Mouse (Mus musculus) neutrophil, adult 5-6 weeks (primary cell): ENCODE data around the gene Ldhal6b. TPM values are rescaled to one million over a fixed set of nuclear protein-coding genes. Genes with fewer than 3 reads are reported as not detected.
"Not testable (repeated sequence)": the region's sequence is repeated elsewhere in the genome, so short reads cannot be mapped to it uniquely, and the experiment has no call there.

Experiments used
- ATAC-seq: fragments of 151-379, 151-347 bp; 2 replicates; pipeline ENCODE4 v1.8.0; 2017; ENCODE audit warnings: mild to moderate bottlenecking, moderate TSS enrichment; ENCODE audit not compliant: insufficient number of reproducible peaks, poor library complexity, low FRiP score, severe bottlenecking; ENCODE audit errors: extremely low read depth
- total RNA-seq: library from RNA; stranded (forward); fragments of 200-1000 nt; gene quantifications from 2 replicates; pipeline ENCODE4 v1.2.3, GENCODE M21; 2017

Ldhal6b gene
- total RNA-seq = 1.5 and 3.0 TPM in 2 replicates

DNA sequence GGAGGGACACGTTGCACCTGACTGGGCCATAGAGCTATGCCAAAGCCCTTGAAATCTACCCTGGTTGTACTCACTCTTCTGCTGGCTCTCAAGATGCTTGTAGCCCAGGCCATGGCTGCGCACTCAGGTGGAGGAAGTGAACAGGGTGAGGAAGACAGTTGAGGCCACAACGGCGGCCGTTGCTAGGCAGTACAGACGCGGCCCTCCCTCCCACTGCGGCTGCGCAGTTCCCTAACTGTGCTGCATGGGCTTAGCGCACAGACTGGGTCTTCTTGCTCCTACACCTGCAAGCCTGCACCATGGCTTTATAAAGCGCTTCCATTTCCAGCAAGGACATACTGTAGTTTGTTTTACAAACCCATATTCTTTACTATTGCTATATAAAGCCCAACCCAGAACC lies at the start of gene Ldhal6b:
Gene Ldhal6b, minus strand, starts transcription at position 223 of the 400 bp plus-strand sequence.
- ATAC-seq = no peak

DNA sequence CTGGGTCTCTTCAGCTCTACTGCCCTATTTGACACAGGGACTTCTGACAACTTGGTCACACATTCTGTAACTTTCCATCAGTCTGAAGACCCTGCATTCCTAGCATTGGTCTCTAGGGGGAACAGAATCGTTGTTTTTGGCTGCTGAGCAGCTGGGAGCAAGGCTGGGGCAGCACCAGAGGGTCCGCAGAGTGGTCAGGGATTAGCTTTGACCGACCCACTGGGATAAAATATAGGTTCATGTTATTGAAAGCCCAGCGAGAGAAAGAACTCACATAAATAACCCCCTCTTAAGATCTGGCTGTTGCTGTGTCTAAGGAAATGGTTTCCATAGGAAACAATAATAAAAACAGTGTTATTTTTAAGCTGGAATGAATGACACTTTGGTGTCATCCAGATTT lies 48.6 kb upstream of the Ldhal6b start:
- ATAC-seq = no peak

DNA sequence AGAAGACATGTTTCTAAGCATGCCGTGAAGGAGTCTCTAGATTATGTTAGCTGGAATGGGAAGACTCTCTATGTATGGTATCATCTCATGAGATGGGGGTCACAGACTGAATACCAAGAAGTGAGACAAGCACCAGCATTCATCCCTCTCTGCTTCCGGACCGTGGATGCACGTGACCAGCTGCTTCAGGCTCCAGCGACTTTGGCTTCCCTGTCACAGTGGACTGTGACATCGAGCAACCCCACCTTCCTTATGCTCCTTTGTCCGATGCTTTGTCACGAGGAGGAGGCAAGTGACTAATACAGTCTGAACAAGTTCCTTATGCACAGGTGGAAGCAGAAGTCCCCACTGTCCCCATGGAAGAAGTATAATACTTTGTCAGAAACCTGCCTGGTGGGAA lies 48.2 kb upstream of the Ldhal6b start:
- no peak for ATAC-seq

DNA sequence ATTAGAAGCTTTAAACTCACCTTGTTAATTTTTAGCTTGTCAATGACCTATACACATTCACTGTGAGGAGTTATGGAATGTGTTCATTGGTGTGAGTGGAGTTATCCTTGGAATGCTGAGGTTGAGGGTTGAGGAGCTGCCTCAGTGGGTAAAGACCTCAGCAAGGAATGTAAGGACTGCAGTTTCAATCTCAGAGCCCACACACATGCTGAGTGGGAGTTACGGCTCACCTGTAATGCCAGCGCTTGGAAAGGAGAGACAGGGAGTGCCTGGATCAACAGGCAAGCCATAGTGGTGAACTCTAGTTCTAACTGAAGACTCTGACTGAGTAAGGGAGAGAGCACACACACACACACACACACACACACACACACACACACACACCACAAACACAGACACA lies 45.3 kb upstream of the Ldhal6b start:
- no peak for ATAC-seq

DNA sequence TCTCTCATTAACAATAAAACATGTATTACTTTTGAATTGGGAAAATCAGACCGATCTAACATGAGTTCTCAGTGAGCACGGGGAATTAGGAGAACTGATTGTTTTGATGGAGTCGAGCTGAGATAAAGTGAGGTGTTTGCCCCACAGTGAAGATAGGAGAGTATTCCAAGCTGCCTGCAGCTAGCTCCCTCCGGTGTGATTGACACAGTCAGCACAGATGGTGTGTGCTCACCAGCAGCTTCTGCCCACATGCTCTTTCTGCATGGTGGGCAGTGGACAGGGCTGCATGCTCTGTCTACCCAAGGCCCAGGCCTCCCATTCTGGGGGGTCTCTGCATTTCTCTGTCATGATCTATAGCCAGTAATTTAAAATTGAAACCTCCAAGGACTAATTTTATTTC lies 35.1 kb upstream of the Ldhal6b start:
- no peak for ATAC-seq

DNA sequence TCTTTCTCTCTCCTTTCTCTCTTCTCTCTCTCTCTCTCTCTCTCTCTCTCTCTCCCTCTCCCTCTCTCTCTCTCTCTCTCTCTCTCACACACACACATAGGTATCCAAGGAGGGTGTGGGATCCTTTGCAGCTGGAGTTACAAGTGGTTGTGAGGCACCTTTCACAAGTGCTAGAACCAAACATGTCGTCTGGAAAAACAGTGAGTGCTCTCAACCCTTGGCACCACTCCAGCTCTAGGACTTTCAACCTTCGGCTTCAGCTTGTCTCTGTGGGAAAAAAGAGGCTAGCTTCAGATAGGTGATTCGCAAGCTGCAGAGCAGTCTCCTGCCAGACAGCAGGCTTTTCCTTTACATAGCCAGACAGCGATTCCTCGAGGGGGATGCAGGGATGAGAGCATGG lies 25.2 kb upstream of the Ldhal6b start:
- ATAC-seq = no peak

DNA sequence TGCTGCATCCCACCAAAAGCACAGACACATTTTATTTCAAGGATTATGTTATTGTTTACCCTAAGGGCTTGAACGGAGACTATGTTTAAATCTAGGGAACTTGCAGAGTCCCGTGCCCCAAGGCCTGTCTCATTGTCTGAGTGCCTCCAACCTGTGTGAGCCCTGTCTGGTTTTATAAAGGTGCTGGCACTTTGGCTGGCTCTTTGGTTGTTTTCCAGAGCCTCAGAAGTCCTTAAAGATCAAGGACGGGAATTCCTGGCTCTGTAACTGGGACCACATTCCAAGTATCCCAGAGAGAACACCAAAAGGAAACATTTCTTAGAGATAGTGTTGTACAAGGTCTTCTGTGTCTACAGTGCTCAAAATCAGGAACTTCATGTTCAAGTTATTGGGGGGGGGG lies 24.7 kb upstream of the Ldhal6b start:
- ATAC-seq = no peak

DNA sequence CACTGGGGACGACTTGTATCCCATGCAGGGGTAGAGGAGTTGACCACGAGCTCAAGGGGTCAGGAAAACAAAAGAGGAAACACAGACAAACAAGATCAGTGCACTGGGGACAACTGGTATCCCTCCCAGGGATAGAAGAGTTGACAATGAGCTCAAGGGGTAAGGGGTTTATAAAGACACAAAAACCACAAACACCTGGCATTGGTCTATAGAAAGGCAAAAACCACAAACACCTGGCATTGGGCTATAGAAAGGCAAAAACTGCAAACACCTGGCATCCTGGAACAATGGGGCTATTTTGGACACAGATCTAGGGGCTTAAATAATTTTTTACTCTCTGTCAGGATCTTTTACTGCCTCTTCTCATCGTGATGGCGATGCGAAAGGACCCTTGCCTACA lies 23.8 kb upstream of the Ldhal6b start:
- not testable (repeated sequence) for ATAC-seq

DNA sequence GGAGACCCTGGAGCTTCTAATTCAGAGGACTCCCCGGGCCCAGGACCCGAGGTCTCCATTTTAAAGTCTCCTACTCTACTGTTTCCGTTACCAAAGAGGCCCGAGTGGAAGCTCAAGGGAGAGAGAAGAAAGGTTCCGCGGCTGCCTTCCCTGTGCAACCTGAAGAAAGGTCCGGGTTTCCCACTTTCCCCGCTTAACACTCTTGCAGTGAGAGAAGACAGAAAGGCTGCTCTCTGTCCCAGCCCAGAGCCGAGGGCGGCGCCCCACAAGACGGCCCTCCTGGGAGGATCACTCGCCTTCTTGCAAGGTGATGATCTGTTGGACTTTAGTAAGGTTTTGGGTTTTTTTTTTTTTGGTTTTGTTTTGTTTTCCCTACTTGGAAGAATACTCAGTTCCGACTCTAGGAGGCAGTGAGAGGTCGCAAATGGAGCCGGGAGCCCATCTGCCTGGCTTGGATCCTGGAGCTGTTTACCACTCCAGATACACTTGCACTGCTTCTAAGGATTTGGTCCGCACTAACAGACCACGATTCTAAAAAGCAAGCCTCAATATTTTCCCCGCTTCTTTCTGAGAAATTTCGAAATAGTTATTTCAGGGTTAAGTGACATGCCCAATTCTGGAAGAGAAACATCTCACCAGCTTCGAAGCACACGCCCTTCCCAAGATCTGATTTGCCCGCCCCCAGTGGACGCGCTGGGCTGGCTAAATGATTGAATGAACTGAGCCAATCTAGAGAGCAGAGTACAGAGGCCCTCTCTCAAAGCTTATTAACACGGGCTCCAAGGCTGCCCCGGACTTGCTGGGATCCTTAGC lies 21.8 kb upstream of the Ldhal6b start, which contains the start of gene Tmem242:
Gene Tmem242, minus strand, starts transcription at position 101 of the 813 bp plus-strand sequence.
- peak; percentile 83 for ATAC-seq

DNA sequence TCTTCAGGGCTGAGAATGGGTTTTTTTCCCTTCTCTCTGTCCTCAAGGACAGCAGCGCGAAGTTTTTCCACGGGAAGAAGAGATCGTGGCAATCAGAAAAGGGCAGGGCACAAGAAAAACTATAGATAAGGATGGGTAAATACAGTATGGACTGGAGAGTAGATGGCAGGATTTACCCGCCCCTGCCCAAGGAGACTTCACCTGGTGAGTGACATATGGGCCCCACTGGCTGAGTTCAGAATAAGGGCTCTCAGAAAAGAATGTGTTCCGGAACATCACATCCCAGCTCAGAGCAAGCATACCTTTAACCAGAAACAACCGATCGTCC lies 21.2 kb upstream of the Ldhal6b start:
- ATAC-seq = 0 out of 2 replicates have a peak, but pooled peaks have one; percentile 11

DNA sequence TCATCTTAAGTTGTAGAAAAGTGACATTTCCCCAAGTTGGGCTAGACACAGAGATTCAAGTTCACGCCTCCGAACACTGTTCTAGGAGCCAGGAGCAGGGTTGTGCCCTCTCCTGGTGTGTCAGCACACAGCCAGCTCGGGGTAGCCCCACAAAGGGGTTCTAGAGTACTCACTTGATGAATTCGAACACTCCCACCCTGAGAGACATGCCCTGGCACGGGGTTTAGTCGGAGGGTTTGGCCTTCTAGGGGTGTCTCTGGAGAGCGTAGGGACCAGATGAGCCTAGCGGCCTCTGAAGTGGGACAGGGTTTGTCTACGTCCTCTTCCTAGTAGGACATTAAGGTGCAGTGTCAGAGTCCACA lies 11.2 kb upstream of the Ldhal6b start:
- no peak for ATAC-seq

DNA sequence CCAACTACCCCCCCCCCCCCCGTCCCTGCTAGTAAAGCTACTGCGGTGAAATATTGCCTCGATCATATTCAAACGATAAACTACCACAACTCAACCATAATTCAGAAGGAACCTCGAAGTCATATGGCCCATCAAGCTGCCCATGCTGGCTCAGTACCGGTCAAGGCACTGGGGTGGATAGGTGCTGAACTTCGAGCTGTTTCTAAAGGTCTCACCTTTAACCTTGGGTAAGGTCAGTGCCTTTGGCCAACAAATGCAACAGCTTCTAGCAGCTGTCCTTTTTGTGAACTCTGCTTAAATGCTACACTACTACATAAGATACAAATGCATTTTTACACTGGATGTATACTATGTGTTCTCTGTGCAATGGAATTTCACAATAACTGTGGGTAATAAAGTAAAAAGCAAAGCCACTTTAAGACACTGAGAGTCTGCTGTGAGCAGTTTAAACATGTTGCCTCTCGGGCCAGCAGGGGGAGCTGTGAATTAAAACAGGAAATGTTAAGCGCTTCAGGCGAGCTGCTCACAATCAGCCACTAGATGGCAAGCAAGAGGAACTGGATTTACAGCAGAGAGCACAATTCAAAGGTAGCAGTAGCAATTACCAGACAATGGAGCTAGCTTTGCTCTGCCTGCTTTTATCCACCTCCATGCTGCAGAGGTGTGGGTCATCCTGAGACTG lies 10.7 kb upstream of the Ldhal6b start:
- ATAC-seq = peak; percentile 97

DNA sequence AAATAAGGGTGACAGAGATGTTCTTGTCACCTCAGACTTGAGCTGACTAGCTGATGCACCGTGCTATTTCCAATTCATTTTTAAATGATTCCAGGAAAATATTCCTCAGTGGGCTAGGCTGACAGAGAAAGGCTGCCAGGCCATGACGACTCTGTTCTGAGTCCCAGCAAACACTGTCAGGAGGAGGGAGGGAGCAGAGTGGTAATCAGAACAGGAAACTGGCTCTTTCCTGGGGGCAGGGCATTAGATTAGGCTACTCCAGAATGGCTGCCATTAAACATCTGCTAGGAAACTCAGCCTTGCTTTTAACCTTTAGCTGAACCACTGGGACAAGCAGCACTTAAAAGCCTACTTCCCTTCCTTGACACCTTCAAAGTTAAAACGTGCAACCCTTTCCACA lies 6.6 kb upstream of the Ldhal6b start:
- no peak for ATAC-seq

DNA sequence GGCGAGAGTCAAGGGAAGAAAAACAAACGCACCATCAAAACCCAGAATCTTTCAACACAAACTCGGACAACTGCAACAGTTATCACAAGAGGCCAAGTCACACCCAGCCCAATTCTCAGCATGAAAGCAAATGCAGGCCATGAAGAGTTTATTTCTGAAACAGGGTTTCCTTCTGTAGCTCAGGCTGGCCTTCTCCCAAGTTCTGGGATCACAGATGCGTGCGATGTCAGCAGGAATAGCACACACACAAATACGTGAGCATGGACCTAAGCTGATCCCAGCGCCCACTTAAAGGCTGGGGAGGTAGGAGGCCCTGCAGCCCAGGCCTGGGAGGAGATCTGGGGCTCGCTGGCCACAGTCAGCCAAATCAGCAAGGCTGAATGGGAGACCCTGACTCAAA lies 5.6 kb upstream of the Ldhal6b start:
- no peak for ATAC-seq

DNA sequence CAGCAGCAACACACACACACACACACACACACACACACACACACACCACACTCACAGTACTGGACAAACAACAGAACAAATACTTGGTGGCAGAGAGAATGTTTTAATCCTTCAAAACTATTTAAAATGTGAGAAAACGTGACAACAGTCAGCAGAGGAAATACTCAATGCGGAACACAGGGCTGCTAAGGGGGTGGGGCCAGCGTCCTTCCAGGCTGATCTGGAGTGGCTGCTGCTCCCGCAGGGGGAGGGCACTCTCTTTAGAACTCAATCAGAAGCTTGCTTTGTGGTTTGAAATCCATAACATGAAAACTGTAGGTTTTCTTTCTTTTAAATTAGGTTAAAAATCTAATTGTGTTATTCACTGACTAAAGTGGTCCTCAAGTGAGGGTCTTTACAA lies 3.3 kb upstream of the Ldhal6b start:
- ATAC-seq = no peak

DNA sequence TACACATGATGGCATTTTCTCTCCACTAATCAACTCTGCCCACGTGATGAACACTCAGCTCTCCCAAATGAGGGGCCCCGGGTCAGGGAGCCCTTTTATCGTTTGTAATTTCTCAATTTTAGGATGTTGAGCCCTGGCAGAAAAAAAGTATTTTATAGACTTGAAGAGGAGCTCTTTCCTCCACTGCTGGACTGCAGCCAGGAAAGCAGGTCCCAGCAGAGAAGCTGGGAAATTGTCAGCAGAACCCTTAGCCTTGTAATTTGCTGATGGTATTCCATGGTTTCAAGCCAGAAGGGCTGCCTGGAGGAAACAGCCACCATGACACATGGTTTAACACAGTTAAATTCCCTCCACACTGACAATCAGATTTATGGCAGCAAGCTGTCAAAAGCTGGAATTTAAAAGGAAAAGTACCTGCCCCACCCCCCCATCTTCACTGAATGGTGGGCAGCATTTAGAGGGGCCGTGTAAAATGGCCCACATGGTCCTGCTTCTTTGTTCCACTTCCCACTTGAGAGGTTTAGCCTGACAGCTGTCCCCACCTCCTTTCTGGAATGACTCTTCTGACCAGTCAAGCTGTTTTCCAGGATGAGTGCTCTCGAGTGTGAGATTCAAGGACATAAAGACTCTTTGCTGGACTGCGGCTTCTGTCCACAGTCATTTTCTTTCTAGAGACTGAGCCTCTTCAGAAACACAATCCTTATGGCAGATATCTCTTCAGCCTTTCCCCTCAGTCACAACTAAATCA lies 1.4 kb upstream of the Ldhal6b start:
- ATAC-seq = no peak

DNA sequence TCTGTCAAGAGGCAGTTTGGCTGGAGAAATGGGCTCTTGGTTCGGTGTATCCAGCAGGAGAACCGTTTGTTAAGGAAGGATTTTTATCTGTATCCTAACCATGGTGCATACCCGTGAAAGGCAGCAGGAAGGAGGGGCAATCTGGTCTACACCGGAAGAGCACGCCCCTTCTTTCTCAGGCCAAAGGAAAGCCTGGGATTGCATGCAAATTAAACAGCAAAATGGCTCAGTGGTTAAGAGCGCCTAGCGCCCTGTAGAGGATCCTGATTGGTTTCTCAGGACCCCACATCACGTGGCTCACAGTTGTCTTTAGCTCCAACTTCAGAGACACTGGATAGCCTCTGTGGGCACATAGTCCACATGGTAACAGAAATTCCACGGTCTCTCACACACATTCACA lies 489 bp upstream of the Ldhal6b start:
- no peak for ATAC-seq

DNA sequence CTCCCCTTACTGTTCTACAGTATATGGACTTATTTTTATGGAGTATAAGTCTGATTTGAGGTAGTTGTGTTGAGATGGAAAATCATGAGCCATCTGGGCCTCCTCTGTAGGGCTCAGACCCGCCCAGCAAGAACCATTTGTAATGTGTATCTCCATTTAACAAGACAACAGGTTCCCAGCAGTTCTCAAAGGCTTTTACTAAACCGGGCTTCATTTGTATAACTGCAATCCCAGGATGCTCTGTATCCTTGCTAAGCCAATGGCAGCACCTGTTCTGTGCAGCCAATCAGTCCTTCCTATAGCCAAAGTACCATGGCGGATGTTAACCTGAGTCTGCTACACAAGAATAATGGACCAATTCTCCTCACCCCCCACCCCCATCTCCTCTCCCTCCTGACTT lies 2.0 kb downstream of the Ldhal6b start:
- no peak for ATAC-seq

DNA sequence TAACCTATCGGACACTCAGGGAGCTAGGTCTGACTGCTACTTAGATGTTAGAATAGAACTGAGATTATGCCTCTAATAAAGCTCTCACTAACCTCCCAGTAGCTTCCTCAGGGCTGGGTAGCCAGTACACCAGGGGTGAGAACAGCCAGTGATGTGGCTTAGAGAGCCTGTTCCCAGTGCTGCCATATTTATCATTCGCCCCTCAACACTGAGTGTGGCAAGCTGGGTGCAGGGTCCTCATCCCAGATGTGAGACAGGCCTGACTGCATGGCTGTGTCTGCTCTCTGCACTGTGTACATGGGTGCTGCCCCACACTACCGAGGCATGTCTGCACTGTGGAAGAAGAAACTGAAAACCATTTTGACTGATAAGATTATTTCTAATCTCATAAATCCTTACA lies 4.5 kb downstream of the Ldhal6b start:
- ATAC-seq = no peak

DNA sequence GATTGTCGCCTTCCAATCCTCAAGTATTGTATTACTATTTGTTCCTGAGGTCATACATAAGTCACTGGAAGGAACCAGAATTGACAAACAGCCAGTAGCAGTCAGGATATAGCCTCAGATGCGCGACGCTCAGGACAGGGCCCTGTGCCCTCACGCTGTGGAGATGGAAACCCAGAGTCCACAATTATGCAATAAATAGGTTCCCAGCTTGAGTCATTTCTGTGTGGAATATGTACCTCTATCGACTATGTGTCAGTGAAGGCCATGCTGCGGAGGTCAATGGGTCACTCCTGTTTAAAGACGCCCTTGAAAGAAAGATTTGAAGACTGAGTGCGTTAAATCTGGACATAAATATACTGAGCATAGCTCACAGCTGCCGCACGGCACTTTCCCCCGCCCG lies 5.2 kb downstream of the Ldhal6b start:
- ATAC-seq = no peak
